Mouse (Mus musculus) MEL (cell line): ENCODE measurements around the gene Endou. TPM values are rescaled to one million over a fixed set of nuclear protein-coding genes. Genes with fewer than 3 reads are reported as not detected.
A peak's percentile ranks its signal among the peaks of the same experiment; 100 is the strongest.

Experiments used
- DNase-seq: peaks from one replicate; pipeline ENCODE4 v3.0.0; 2011; ENCODE audit warnings: low read depth, low spot score
- H3K27ac ChIP-seq: 2 replicates; pipeline ENCODE4 v1.5.1; 2012; ENCODE audit warnings: low read depth, mild to moderate bottlenecking, control low read depth, low read length, moderate library complexity; ENCODE audit not compliant: control insufficient read depth
- H3K27me3 ChIP-seq, 2 experiments: fragments of 150-350 bp in 1 of 2; sonication (generic) in 1 of 2; 2 replicates each; pipeline ENCODE4 v1.6.1; 2012; ENCODE audit warnings: low read length in 2 of 2, mild to moderate bottlenecking in 2 of 2, improper control_type of control experiment in 1 of 2, moderate library complexity in 1 of 2; ENCODE audit not compliant: insufficient read depth in 2 of 2, control insufficient read depth in 1 of 2
- H3K36me3 ChIP-seq, 2 experiments: 2 replicates each; pipeline ENCODE4 v1.6.1; 2012 to 2014; ENCODE audit warnings: low read length in 2 of 2, improper control_type of control experiment in 1 of 2, inconsistent platforms in 1 of 2, mild to moderate bottlenecking in 1 of 2; ENCODE audit not compliant: insufficient read depth in 2 of 2, control insufficient read depth in 1 of 2
- H3K4me1 ChIP-seq, 2 experiments: fragments of 150-350 bp in 1 of 2; sonication (generic) in 1 of 2; 2 replicates each; pipeline ENCODE4 v1.6.1; 2012; ENCODE audit warnings: low read length in 2 of 2, improper control_type of control experiment in 1 of 2, mild to moderate bottlenecking in 1 of 2; ENCODE audit not compliant: insufficient read depth in 2 of 2, control insufficient read depth in 1 of 2
- H3K4me3 ChIP-seq, 2 experiments: fragments of 150-350 bp in 1 of 2; sonication (generic) in 1 of 2; 2 replicates each; pipeline ENCODE4 v1.5.1; 2012; ENCODE audit warnings: low read depth in 2 of 2, low read length in 2 of 2, mild to moderate bottlenecking in 2 of 2, moderate library complexity in 2 of 2, control low read depth in 1 of 2, improper control_type of control experiment in 1 of 2; ENCODE audit not compliant: control insufficient read depth in 1 of 2, insufficient read depth in 1 of 2
- H3K79me2 ChIP-seq: 2 replicates; pipeline ENCODE4 v1.6.1; 2012; ENCODE audit warnings: mild to moderate bottlenecking, low read length, moderate library complexity; ENCODE audit not compliant: control insufficient read depth, poor library complexity, insufficient read depth
- H3K9ac ChIP-seq: 2 replicates; pipeline ENCODE4 v1.6.1; 2012; ENCODE audit warnings: low read depth, mild to moderate bottlenecking, control low read depth, low read length, moderate library complexity; ENCODE audit not compliant: control insufficient read depth, poor library complexity, severe bottlenecking
- H3K9me3 ChIP-seq: fragments of 150-350 bp; sonication (generic); replicated peaks from 2 replicates; pipeline ENCODE4 v1.6.1; 2012; ENCODE audit warnings: mild to moderate bottlenecking, low read length, improper control_type of control experiment, moderate library complexity; ENCODE audit not compliant: insufficient read depth
- BHLHE40 ChIP-seq: IDR thresholded peaks from 2 replicates; pipeline ENCODE4 v1.6.1; 2012; ENCODE audit warnings: low read depth, mild to moderate bottlenecking, inconsistent platforms, low read length, improper control_type of control experiment, borderline replicate concordance
- CTCF ChIP-seq, 3 experiments: IDR thresholded peaks in 2 of 3; conservative IDR thresholded peaks in 1 of 3; 2 replicates each; pipeline ENCODE4 v1.5.1; 2011 to 2012; ENCODE audit warnings: low read length in 3 of 3, low read depth in 2 of 3, mild to moderate bottlenecking in 2 of 3, improper control_type of control experiment in 1 of 3, inconsistent platforms in 1 of 3, mixed read lengths in 1 of 3, moderate library complexity in 1 of 3; ENCODE audit not compliant: control insufficient read depth in 1 of 3, insufficient read depth in 1 of 3, poor library complexity in 1 of 3, severe bottlenecking in 1 of 3
- E2F4 ChIP-seq: IDR thresholded peaks from 2 replicates; pipeline ENCODE4 v1.6.1; 2011; ENCODE audit warnings: low read depth, low read length, improper control_type of control experiment, borderline replicate concordance
- ELF1 ChIP-seq: IDR thresholded peaks from 2 replicates; pipeline ENCODE4 v1.6.1; 2014; ENCODE audit warnings: low read depth, mild to moderate bottlenecking, inconsistent platforms, low read length, improper control_type of control experiment, moderate library complexity
- GABPA ChIP-seq: IDR thresholded peaks from 2 replicates; pipeline ENCODE4 v1.6.1; 2012; ENCODE audit warnings: low read depth, mild to moderate bottlenecking, inconsistent platforms, low read length, improper control_type of control experiment, moderate library complexity
- GATA1 ChIP-seq: IDR thresholded peaks from 2 replicates; pipeline ENCODE4 v1.6.1; 2011; ENCODE audit warnings: low read depth, low read length, improper control_type of control experiment
- MAX ChIP-seq: IDR thresholded peaks from 2 replicates; pipeline ENCODE4 v1.6.1; 2011; ENCODE audit warnings: low read length, improper control_type of control experiment
- MAZ ChIP-seq: IDR thresholded peaks from 2 replicates; pipeline ENCODE4 v1.6.1; 2012; ENCODE audit warnings: low read depth, mild to moderate bottlenecking, inconsistent platforms, low read length, improper control_type of control experiment
- MEF2A ChIP-seq: IDR thresholded peaks from 2 replicates; pipeline ENCODE4 v1.6.1; 2014; ENCODE audit warnings: low read depth, mild to moderate bottlenecking, inconsistent platforms, low read length, improper control_type of control experiment; ENCODE audit not compliant: poor library complexity, insufficient replicate concordance, severe bottlenecking; ENCODE audit errors: extremely low read depth
- MYC ChIP-seq: IDR thresholded peaks from 2 replicates; pipeline ENCODE4 v1.6.1; 2011; ENCODE audit warnings: low read depth, mild to moderate bottlenecking, low read length, improper control_type of control experiment, moderate library complexity
- POLR2AphosphoS2 ChIP-seq: IDR thresholded peaks from 2 replicates; pipeline ENCODE4 v1.6.1; 2011; ENCODE audit warnings: low read length, improper control_type of control experiment
- POLR2AphosphoS5 ChIP-seq: IDR thresholded peaks from 2 replicates; pipeline ENCODE4 v1.6.1; 2012; ENCODE audit warnings: low read depth, borderline replicate concordance, mild to moderate bottlenecking, inconsistent platforms, low read length, moderate library complexity, mixed read lengths
- RCOR1 ChIP-seq: IDR thresholded peaks from 2 replicates; pipeline ENCODE4 v1.6.1; 2012; ENCODE audit warnings: low read depth, mild to moderate bottlenecking, inconsistent platforms, low read length, improper control_type of control experiment
- SMC3 ChIP-seq: IDR thresholded peaks from 2 replicates; pipeline ENCODE4 v1.6.1; 2011; ENCODE audit warnings: low read depth, low read length, improper control_type of control experiment
- TAL1 ChIP-seq: IDR thresholded peaks from 2 replicates; pipeline ENCODE4 v1.6.1; 2012; ENCODE audit warnings: mild to moderate bottlenecking, inconsistent platforms, low read length, moderate library complexity, mixed read lengths
- USF1 ChIP-seq: IDR thresholded peaks from 2 replicates; pipeline ENCODE4 v1.6.1; 2014; ENCODE audit warnings: low read depth, mild to moderate bottlenecking, inconsistent platforms, low read length, improper control_type of control experiment, moderate library complexity
- USF2 ChIP-seq, 2 experiments: IDR thresholded peaks; 2 replicates each; pipeline ENCODE4 v1.6.1; 2011 to 2012; ENCODE audit warnings: improper control_type of control experiment in 2 of 2, low read length in 2 of 2, borderline replicate concordance in 1 of 2, inconsistent platforms in 1 of 2, low read depth in 1 of 2, mild to moderate bottlenecking in 1 of 2; ENCODE audit not compliant: insufficient read depth in 1 of 2
- ZKSCAN1 ChIP-seq: IDR thresholded peaks from 2 replicates; pipeline ENCODE4 v1.6.1; 2012; ENCODE audit warnings: low read depth, mild to moderate bottlenecking, inconsistent platforms, low read length, improper control_type of control experiment, moderate library complexity
- ZMIZ1 ChIP-seq: IDR thresholded peaks from 2 replicates; pipeline ENCODE4 v1.6.1; 2012; ENCODE audit warnings: low read depth, mild to moderate bottlenecking, inconsistent platforms, low read length, improper control_type of control experiment, moderate library complexity
- ZNF384 ChIP-seq: IDR thresholded peaks from 2 replicates; pipeline ENCODE4 v1.6.1; 2012; ENCODE audit warnings: low read depth, mild to moderate bottlenecking, inconsistent platforms, low read length, improper control_type of control experiment
- polyA plus RNA-seq, 2 experiments: library from polyadenylated mRNA; stranded (reverse) in 1 of 2; unstranded in 1 of 2; fragments of >175 nt in 1 of 2; fragments of >200 nt in 1 of 2; gene quantifications; 2 replicates each; pipeline versions ENCODE4 v1.2.1 to v1.2.4; 2012; ENCODE audit warnings: low replicate concordance in 2 of 2, low read depth in 1 of 2; ENCODE audit not compliant: insufficient read length in 2 of 2, insufficient read depth in 1 of 2, missing spikeins in 1 of 2
- total RNA-seq: library from RNA; depleted of rRNA; stranded (reverse); fragments of 300-350 nt; gene quantifications from 2 replicates; pipeline ENCODE4 v1.2.3, GENCODE M21; 2012

Gene Endou
- total and polyA plus RNA-seq, 3 experiments: 0.08 to 0.10 TPM; not detected in 1

- DNase-seq: peak; percentile 45
Measured at GRCm38 (mm10) chr15:97731988-97732387, 849 bp upstream of the Endou start.

DNA sequence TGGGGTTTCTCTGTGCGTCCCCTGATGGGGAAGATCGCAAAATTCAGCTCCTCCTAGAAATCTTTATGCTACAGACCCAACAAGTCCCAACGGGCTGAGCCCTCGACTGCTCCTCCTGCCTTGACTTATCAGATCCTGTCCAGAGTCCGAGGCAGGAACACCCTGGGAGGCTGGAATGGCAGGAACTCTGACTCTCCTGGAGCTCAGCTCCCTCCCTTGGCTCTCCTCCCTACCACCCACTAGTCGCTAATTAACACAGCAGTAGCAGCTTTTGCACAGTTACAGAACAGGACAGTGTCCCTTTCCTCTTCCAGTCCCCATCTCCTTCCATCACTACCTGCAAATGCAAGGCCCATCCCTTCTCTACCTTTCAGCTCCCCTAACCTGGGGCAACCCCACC, 774 bp downstream of the Endou start:
- Histone ChIP-seq H3K9me3 (no peaks in the 10 kb centered on the region), H3K27me3 (peaks cover 37 to 48% of the 10 kb centered on the region in 2 experiments), H3K79me2 (no peaks in the 10 kb centered on the region), H3K4me3 (no peak overlapping the region), H3K36me3 (no peaks in the 10 kb centered on the region), H3K4me1 (no peaks in the 10 kb centered on the region), H3K27ac (no peak overlapping the region), H3K9ac (no peak overlapping the region)
- no peak for DNase-seq
- TF ChIP-seq USF2 (IDR thresholded peaks at IDR 0.05; ENCODE audit: borderline replicate concordance in 1 of 2, insufficient read depth in 1 of 2, low read depth in 1 of 2, low read length in 2 of 2) (no peak), RCOR1 (no peak), E2F4 (no peak), BHLHE40 (no peak), MEF2A (no peak), CTCF (IDR thresholded peaks at IDR 0.05 in 2 of 3, conservative IDR thresholded peaks at IDR 0.05 in 1 of 3; ENCODE audit: control insufficient read depth in 1 of 3, insufficient read depth in 1 of 3, low read depth in 2 of 3, low read length in 3 of 3, poor library complexity in 1 of 3, severe bottlenecking in 1 of 3) (no peak), ZMIZ1 (no peak), ZKSCAN1 (no peak), POLR2AphosphoS2 (no peak), ELF1 (no peak), ZNF384 (no peak), GABPA (no peak), POLR2AphosphoS5 (no peak), GATA1 (no peak), TAL1 (no peak), SMC3 (no peak), MYC (no peak)

More at GRCm38 (mm10) chr15:97731988-97732387, 849 bp upstream of the Endou start:
- Histone ChIP-seq H3K27ac (no peak overlapping the region), H3K27me3 (peaks cover 25 to 34% of the 10 kb centered on the region in 2 experiments), H3K4me3 (no peak overlapping the region), H3K36me3 (no peaks in the 10 kb centered on the region), H3K9ac (no peak overlapping the region)
- TF ChIP-seq USF1: peak; percentile 82
- TF ChIP-seq MAZ: no peak
- TF ChIP-seq MAX: peak; percentile 74
- TF ChIP-seq, all 39 proteins: peak for 2
- no peaks in the 10 kb centered on the region for H3K9me3 ChIP-seq
- no peaks in the 10 kb centered on the region for H3K79me2 ChIP-seq
- no peaks in the 10 kb centered on the region for H3K4me1 ChIP-seq
